Mouse (Mus musculus): ENCODE measurements around the gene Saxo2.

The Saxo2 gene

GRCm38 (mm10) chr7:82648353-82649080 lies at the start of gene Saxo2, which contains the start of gene Efl1:
Gene Saxo2 (minus strand): TSS chr7:82648528.
Gene Efl1 (plus strand): TSS chr7:82648614.
- DNase-seq (ENCODE audit: low spot score), result peak; percentile 92

- DNase-seq (ENCODE audit: low spot score), result no peak
Observed at GRCm38 (mm10) chr7:82697668-82698067, 49.3 kb upstream of the Saxo2 start.

GRCm38 (mm10) chr7:82691021-82691738 lies 42.9 kb upstream of the Saxo2 start:
- no peak for DNase-seq (ENCODE audit: low spot score)

DNA sequence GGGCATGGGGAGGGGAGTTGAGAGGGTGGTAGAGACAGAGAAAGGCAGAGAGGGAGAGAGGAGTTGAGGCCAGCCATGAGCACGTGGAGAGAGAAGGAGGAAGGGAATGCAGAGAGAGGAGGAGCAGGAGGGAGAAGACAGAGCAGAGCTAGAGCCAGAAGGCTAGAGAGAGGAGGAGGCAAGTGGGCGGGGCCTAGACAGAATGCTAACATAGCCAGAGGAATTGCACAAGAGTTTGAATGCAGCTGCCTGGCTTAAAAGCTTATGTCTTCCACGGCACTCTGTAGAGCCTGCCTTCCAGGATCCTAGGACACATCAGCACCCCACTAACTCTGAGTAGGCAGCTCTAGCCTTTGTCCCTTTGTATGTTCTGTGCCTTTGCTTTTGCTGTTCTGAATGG lies 40.4 kb upstream of the Saxo2 start:
- DNase-seq (ENCODE audit: low spot score), result peak; percentile 7

DNA sequence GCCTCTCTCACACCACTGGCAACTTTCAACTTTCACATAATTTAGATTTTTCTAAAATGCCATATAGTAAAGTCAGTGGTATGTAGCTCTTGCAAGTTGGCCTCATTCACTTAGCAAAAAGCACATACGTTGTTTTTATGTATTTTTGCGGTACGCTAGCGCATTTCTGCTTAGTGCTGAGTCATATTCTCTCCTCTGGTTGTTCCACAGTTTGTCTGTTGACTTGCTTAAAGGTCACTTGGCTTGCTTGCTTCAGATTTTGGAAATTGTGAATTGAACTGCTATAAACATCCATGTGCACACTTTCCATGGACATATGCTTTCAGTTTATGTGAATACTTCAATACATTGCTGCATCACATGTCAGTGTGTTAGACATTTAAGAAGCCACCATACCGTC lies 31.6 kb upstream of the Saxo2 start:
- DNase-seq (ENCODE audit: low spot score), result no peak

- DNase-seq (ENCODE audit: low spot score), result no peak
Observed at GRCm38 (mm10) chr7:82676834-82677233, 28.5 kb upstream of the Saxo2 start.

DNA sequence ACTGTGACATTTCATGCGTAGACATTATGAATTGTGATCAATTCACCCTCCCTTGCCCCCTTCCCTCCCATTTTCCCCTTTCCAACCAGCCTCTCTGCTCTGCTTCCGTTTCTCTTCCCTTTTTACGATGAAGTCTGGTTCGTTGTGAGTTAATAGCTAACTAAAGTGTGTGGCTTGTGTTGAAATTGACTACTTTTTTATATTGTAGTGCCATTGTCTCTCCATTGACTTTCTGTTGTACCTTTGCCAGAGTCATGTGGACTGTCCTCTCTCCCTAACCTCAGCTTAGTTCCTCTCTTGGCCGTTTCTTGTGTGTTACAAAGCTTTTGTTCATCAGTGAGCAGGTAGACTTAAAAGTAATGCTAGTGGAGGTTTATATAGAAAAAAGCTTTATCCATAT lies 27.7 kb upstream of the Saxo2 start:
- no peak for DNase-seq (ENCODE audit: low spot score)

DNA sequence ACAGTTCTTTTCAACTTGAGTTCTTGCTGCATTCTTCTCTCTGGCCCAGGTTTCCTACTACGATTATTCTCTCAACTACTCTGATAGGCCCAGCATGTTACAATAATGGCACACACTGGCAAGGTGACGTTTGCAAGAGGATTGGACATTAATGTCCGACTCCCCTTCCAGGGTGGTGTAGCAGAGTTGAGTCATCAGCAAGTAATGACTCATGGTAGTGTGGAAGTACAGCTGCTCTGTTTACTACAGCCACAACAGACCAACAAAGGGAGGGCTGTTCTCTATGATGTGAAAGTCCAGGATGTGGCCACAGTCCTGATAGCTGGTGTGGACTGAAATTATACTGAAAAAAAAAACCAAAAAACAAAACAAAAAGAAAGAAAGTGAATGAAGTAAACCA lies 16.3 kb upstream of the Saxo2 start:
- DNase-seq (ENCODE audit: low spot score), result no peak

GRCm38 (mm10) chr7:82649081-82649445 lies 735 bp upstream of the Saxo2 start:
- no peak for DNase-seq (ENCODE audit: low spot score)

DNA sequence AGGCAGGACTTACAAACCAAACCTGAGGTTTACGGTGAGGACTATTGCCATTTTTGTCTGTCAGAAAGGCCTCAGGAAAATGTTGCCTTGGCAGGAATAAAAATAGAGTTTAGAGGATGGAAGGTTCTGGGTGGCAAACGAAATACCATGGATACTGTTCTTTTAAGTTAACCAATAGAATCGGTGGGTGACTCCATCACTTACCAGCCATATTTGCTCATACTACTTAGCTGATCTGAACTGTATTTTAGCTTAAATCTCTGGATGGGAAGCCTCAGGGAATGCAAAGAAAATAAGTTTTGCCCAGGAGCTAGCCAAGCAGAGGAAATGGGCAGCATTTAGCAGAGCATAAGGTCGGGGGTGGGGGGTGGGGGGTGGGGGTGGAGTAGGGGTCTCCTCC lies 419 bp downstream of the Saxo2 start:
- DNase-seq (ENCODE audit: low spot score), result no peak

GRCm38 (mm10) chr7:82647183-82647582 lies 1.1 kb downstream of the Saxo2 start:
- DNase-seq (ENCODE audit: low spot score), result no peak

GRCm38 (mm10) chr7:82625342-82625741 lies 23.0 kb downstream of the Saxo2 start:
- DNase-seq (ENCODE audit: low spot score), result peak; percentile 46

DNA sequence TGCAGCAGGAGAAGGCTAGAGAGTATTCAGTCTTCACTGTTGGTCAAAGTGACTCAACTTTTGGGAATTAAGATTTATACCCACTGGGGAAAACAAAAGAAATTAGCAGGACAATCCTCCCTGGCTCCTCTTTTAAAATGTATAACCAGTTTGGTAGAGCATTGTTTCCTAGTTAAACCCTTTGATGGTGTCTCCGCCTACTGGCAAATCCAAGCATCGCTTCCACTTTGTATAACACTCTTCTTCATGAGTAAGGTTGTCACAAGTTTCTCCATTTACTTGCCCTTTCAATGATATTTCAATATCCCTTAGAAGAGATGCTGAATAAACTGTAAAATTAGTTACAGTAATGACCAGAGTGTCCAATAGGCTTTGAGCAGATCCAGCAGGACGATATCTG lies 38.7 kb downstream of the Saxo2 start:
- DNase-seq (ENCODE audit: low spot score), result peak; percentile 15

DNA sequence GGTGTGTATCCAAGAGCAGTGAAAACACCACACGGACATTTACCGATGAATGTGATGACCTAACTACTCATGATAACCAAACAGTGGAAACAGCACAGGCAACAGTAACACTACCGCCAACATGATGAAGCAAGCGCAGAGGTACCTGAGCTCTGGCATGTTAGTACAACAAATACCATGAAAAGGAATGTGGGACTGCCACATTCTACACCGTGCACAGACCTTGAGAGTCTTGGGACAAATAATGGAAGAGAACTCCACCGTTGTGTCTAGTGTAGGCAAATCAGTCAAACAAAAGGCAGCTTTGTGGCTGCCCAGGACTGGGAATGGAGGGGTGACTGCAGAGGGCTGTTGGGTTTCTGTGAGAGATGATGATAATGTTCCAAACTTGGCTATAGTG lies 42.9 kb downstream of the Saxo2 start:
- no peak for DNase-seq (ENCODE audit: low spot score)

DNA sequence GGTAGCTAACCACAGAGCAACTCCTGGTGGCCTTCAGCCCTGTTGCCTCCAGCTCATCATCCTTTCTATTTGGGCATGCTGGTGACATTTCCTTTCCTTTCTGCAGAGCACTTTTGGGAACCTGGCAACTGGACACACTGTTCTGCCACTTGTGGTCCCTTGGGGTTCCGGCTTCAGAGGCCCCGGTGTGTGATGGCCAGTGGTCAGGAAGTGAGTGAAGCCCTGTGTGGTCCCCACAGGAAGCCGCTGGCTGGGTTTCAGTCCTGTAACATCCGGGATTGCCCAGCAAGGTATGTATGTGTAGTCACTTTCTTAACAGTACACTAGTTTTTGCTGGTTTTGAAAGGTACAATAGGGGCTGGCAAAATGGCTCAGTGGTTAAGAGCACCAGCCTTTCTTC lies 46.3 kb downstream of the Saxo2 start:
- DNase-seq (ENCODE audit: low spot score), result no peak

DNA sequence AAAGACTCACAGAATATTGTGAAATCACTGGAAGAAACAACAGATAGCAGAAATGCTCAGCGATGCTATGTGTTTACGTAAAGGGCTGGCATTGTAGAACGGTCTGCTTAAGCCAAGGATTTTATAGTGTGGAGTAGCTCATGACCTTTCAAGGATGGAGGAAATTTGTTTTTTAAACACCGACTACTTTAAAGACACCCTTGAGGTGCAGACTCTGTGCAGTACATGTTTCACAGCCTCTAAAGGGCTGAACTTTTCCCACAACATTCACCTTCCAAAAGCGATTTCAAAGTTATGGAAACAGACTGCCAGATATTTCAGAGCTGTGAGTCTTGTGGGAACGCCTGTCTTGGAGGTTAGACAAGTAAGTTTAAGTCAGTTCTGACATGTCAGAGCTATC lies 57.4 kb downstream of the Saxo2 start:
- no peak for DNase-seq (ENCODE audit: low spot score)
